Mouse (Mus musculus) intestine, embryonic 15.5 days (tissue): Measurements from ENCODE around the gene Abca2. TPM values are rescaled to one million over a fixed set of nuclear protein-coding genes. Genes with fewer than 3 reads are reported as not detected.
"Not testable (repeated sequence)": the region's sequence is repeated elsewhere in the genome, so short reads cannot be mapped to it uniquely, and the experiment has no call there.

ENCODE experiments used
- ATAC-seq: fragments of 200-750 bp; cut with Nextera tagmentation; 2 replicates; pipeline ENCODE4 v1.8.0; 2017; ENCODE audit warnings: moderate TSS enrichment, moderate library complexity
- H3K27ac ChIP-seq: fragments of 300-500 bp; sonication (generic); 2 replicates; pipeline ENCODE4 v1.5.1; 2015; ENCODE audit warnings: mild to moderate bottlenecking, inconsistent platforms
- H3K27me3 ChIP-seq: fragments of 300-500 bp; sonication (generic); replicated peaks from 2 replicates; pipeline ENCODE4 v1.6.1; 2015; ENCODE audit warnings: inconsistent platforms
- H3K36me3 ChIP-seq: fragments of 300-500 bp; sonication (generic); 2 replicates; pipeline ENCODE4 v1.6.1; 2015; ENCODE audit warnings: inconsistent platforms
- H3K4me1 ChIP-seq: fragments of 300-500 bp; sonication (generic); replicated peaks from 2 replicates; pipeline ENCODE4 v1.6.1; 2015; ENCODE audit warnings: inconsistent platforms
- H3K4me2 ChIP-seq: fragments of 300-500 bp; sonication (generic); replicated peaks from 2 replicates; pipeline ENCODE4 v1.6.1; 2015; ENCODE audit warnings: mild to moderate bottlenecking, inconsistent platforms
- H3K4me3 ChIP-seq: fragments of 300-500 bp; sonication (generic); replicated peaks from 2 replicates; pipeline ENCODE4 v1.5.1; 2015; ENCODE audit warnings: inconsistent platforms
- H3K9ac ChIP-seq: fragments of 300-500 bp; sonication (generic); 2 replicates; pipeline ENCODE4 v1.6.1; 2015; ENCODE audit warnings: inconsistent platforms
- H3K9me3 ChIP-seq: fragments of 300-500 bp; sonication (generic); 2 replicates; pipeline ENCODE4 v1.6.1; 2016; ENCODE audit warnings: inconsistent platforms
- WGBS: fragments of 180-500 bp; shearing (Covaris S2); methylation state at CpG from one replicate; pipeline ENCODE4 v1.1.7; 2015; 5-methylcytosine and 5-hydroxymethylcytosine counted together
- polyA plus RNA-seq: library from polyadenylated mRNA; unstranded; fragments of >200 nt; fragmentation: Nextera tagmentation; extraction: Ambion mirVana; gene quantifications from 2 replicates; pipeline ENCODE4 v1.2.1, GENCODE M21; 2015

Gene Abca2
- polyA plus RNA-seq, 1 experiment from 2014 or later: 2.8 TPM

GRCm38 (mm10) chr2:25402377-25402971, 26.0 kb upstream of the Abca2 start:
- Histone ChIP-seq H3K4me1 (0 out of 2 replicates have a peak, but pooled peaks cover 5% of the 10 kb centered on the region), H3K27ac (0 out of 2 replicates have a peak overlapping the region, but pooled peaks have one; percentile 68), H3K36me3 (no peaks in the 10 kb centered on the region), H3K4me2 (peak overlapping the region; percentile 93), H3K27me3 (peaks cover 58% of the 10 kb centered on the region), H3K4me3 (peak overlapping the region; percentile 64), H3K9ac (peak overlapping the region; percentile 58), H3K9me3 (no peaks in the 10 kb centered on the region)
- peak; percentile 34 for ATAC-seq
- WGBS: 2% methylated on average over 13 of the region's 13 CpGs

- WGBS: 1% methylated on average over 54 of the region's 54 CpGs
- Histone ChIP-seq H3K27ac (peak overlapping the region; percentile 68), H3K27me3 (peaks cover 51% of the 10 kb centered on the region)
Observed at GRCm38 (mm10) chr2:25402972-25403601, 25.4 kb upstream of the Abca2 start.

GRCm38 (mm10) chr2:25403994-25404393, 24.5 kb upstream of the Abca2 start:
- Histone ChIP-seq H3K4me3 (no peak overlapping the region; the same call in 1 of the 2 replicates), H3K4me1 (0 out of 2 replicates have a peak, but pooled peaks cover 5% of the 10 kb centered on the region), H3K4me2 (no peak overlapping the region), H3K9ac (no peak overlapping the region), H3K27ac (no peak overlapping the region), H3K27me3 (peaks cover 45% of the 10 kb centered on the region), H3K9me3 (no peaks in the 10 kb centered on the region), H3K36me3 (no peaks in the 10 kb centered on the region)
- WGBS: 80% methylated on average over 4 of the region's 4 CpGs
- ATAC-seq: no peak

More at GRCm38 (mm10) chr2:25402972-25403601, 25.4 kb upstream of the Abca2 start:
- peak; percentile 65 for ATAC-seq
- Histone ChIP-seq H3K9me3 (no peaks in the 10 kb centered on the region), H3K4me2 (peak overlapping the region; percentile 93), H3K4me1 (0 out of 2 replicates have a peak, but pooled peaks cover 5% of the 10 kb centered on the region), H3K4me3 (peak overlapping the region; percentile 64), H3K36me3 (no peaks in the 10 kb centered on the region), H3K9ac (peak overlapping the region; percentile 58)

GRCm38 (mm10) chr2:25408908-25409307, 19.6 kb upstream of the Abca2 start:
- H3K4me1 ChIP-seq: no peaks in the 10 kb centered on the region
- no peak overlapping the region for H3K27ac ChIP-seq
- peaks cover 7% of the 10 kb centered on the region for H3K27me3 ChIP-seq
- 90% methylated on average over 10 of the region's 10 CpGs for WGBS
- H3K36me3 ChIP-seq: no peaks in the 10 kb centered on the region
- no peak overlapping the region for H3K9ac ChIP-seq
- no peak overlapping the region for H3K4me3 ChIP-seq
- H3K9me3 ChIP-seq: no peaks in the 10 kb centered on the region
- ATAC-seq: no peak
- no peak overlapping the region for H3K4me2 ChIP-seq

GRCm38 (mm10) chr2:25413436-25413835, 15.1 kb upstream of the Abca2 start:
- H3K27me3 ChIP-seq, ATAC-seq, H3K36me3 ChIP-seq, H3K9me3 ChIP-seq, H3K4me2 ChIP-seq, H3K4me1 ChIP-seq, H3K4me3 ChIP-seq, H3K9ac ChIP-seq, H3K27ac ChIP-seq: not testable (repeated sequence)

GRCm38 (mm10) chr2:25417426-25417825, 11.1 kb upstream of the Abca2 start:
- Histone ChIP-seq H3K27ac (no peak overlapping the region), H3K36me3 (no peaks in the 10 kb centered on the region), H3K9ac (no peak overlapping the region), H3K4me3 (no peak overlapping the region), H3K27me3 (no peaks in the 10 kb centered on the region), H3K9me3 (no peaks in the 10 kb centered on the region), H3K4me1 (no peaks in the 10 kb centered on the region), H3K4me2 (no peak overlapping the region)
- WGBS: 35% methylated on average over 3 of the region's 3 CpGs
- no peak for ATAC-seq

GRCm38 (mm10) chr2:25421896-25422295, 6.6 kb upstream of the Abca2 start:
- H3K9ac ChIP-seq: no peak overlapping the region
- no peak for ATAC-seq
- H3K4me3 ChIP-seq: no peak overlapping the region
- 22% methylated on average over 3 of the region's 3 CpGs for WGBS
- no peak overlapping the region for H3K27ac ChIP-seq
- no peaks in the 10 kb centered on the region for H3K36me3 ChIP-seq
- no peaks in the 10 kb centered on the region for H3K4me1 ChIP-seq
- H3K27me3 ChIP-seq: peaks cover 25% of the 10 kb centered on the region
- H3K4me2 ChIP-seq: no peak overlapping the region
- H3K9me3 ChIP-seq: no peaks in the 10 kb centered on the region

GRCm38 (mm10) chr2:25422587-25423410, 5.7 kb upstream of the Abca2 start, which contains the start of gene Fut7:
Gene Fut7, plus strand, starts transcription at chr2:25423267.
- no peaks in the 10 kb centered on the region for H3K4me1 ChIP-seq
- no peak within 1 kb of the TSS for H3K27ac ChIP-seq
- no peak within 1 kb of the TSS for H3K9ac ChIP-seq
- H3K27me3 ChIP-seq: peaks cover 25% of the 10 kb centered on the region
- WGBS: 53% methylated on average over 17 of the region's 17 CpGs
- no peaks in the 10 kb centered on the region for H3K36me3 ChIP-seq
- H3K4me3 ChIP-seq: no peak within 1 kb of the TSS
- no peak for ATAC-seq
- no peak within 1 kb of the TSS for H3K4me2 ChIP-seq
- H3K9me3 ChIP-seq: no peaks in the 10 kb centered on the region

GRCm38 (mm10) chr2:25423626-25424025, 4.9 kb upstream of the Abca2 start:
- 0 out of 2 replicates have a peak, but pooled peaks cover 2% of the 10 kb centered on the region for H3K4me1 ChIP-seq
- ATAC-seq: no peak
- no peak overlapping the region for H3K4me3 ChIP-seq
- H3K9ac ChIP-seq: no peak overlapping the region
- H3K4me2 ChIP-seq: no peak overlapping the region
- 53% methylated on average over 1 of the region's 1 CpGs for WGBS
- H3K36me3 ChIP-seq: no peaks in the 10 kb centered on the region
- H3K27me3 ChIP-seq: peaks cover 25% of the 10 kb centered on the region
- H3K9me3 ChIP-seq: no peaks in the 10 kb centered on the region
- H3K27ac ChIP-seq: no peak overlapping the region

GRCm38 (mm10) chr2:25425481-25425880, 3.0 kb upstream of the Abca2 start:
- H3K4me2 ChIP-seq: no peak overlapping the region
- no peak overlapping the region for H3K4me3 ChIP-seq
- no peak overlapping the region for H3K9ac ChIP-seq
- H3K9me3 ChIP-seq: no peaks in the 10 kb centered on the region
- H3K36me3 ChIP-seq: no peaks in the 10 kb centered on the region
- 0 out of 2 replicates have a peak, but pooled peaks cover 5% of the 10 kb centered on the region for H3K4me1 ChIP-seq
- ATAC-seq: no peak
- 59% methylated on average over 27 of the region's 27 CpGs for WGBS
- H3K27ac ChIP-seq: no peak overlapping the region
- peaks cover 30% of the 10 kb centered on the region for H3K27me3 ChIP-seq

GRCm38 (mm10) chr2:25426721-25427191, 1.7 kb upstream of the Abca2 start:
- H3K4me2 ChIP-seq: no peak overlapping the region
- peaks cover 30% of the 10 kb centered on the region for H3K27me3 ChIP-seq
- H3K4me3 ChIP-seq: no peak overlapping the region
- 34% methylated on average over 5 of the region's 5 CpGs for WGBS
- H3K27ac ChIP-seq: no peak overlapping the region
- ATAC-seq: no peak
- H3K9ac ChIP-seq: no peak overlapping the region
- H3K36me3 ChIP-seq: no peaks in the 10 kb centered on the region
- 0 out of 2 replicates have a peak, but pooled peaks cover 5% of the 10 kb centered on the region for H3K4me1 ChIP-seq
- no peaks in the 10 kb centered on the region for H3K9me3 ChIP-seq

GRCm38 (mm10) chr2:25427256-25427655, 1.2 kb upstream of the Abca2 start:
- H3K27me3 ChIP-seq: peaks cover 30% of the 10 kb centered on the region
- H3K4me2 ChIP-seq: no peak overlapping the region
- no peak overlapping the region for H3K27ac ChIP-seq
- no peak overlapping the region for H3K9ac ChIP-seq
- H3K4me3 ChIP-seq: no peak overlapping the region
- 89% methylated on average over 5 of the region's 5 CpGs for WGBS
- no peaks in the 10 kb centered on the region for H3K36me3 ChIP-seq
- H3K4me1 ChIP-seq: 0 out of 2 replicates have a peak, but pooled peaks cover 5% of the 10 kb centered on the region
- H3K9me3 ChIP-seq: no peaks in the 10 kb centered on the region
- no peak for ATAC-seq
